Mouse (Mus musculus) spleen, embryonic (tissue): Measurements from ENCODE around the gene Mertk.

Experiments
- CTCF ChIA-PET: fragments of 350-600 bp; sonication (Branson Sonifier 250); formaldehyde crosslinking; loops from one replicate; lab custom pipeline; 2022; lab: Charles Lee

The Mertk gene

GRCm38 (mm10) chr2:128817786-128818681 is 119.3 kb downstream of the Mertk start, which contains the start of gene Tmem87b:
Tmem87b (plus strand) TSS chr2:128818118.
- CTCF ChIA-PET = no interaction called here

GRCm38 (mm10) chr2:128818956-128819643 is 120.3 kb downstream of the Mertk start:
- CTCF ChIA-PET = interaction anchor here (0.7 kb wide), 1 partner anchor 10 kb away, joined by 3 read pairs; no protein-coding TSS in a partner anchor

- CTCF ChIA-PET = no interaction called here
Measured at GRCm38 (mm10) chr2:128820631-128821030, 121.9 kb downstream of the Mertk start.

GRCm38 (mm10) chr2:128823893-128824292 is 125.1 kb downstream of the Mertk start:
- CTCF ChIA-PET = interaction anchor here (0.6 kb wide), 1 partner anchor 430 kb away, joined by 3 read pairs; no protein-coding TSS in a partner anchor

GRCm38 (mm10) chr2:128827787-128828186 is 129.0 kb downstream of the Mertk start:
- CTCF ChIA-PET = no interaction called here

- CTCF ChIA-PET = no interaction called here
Measured at GRCm38 (mm10) chr2:128832611-128833010, 133.9 kb downstream of the Mertk start.

GRCm38 (mm10) chr2:128833035-128833434 is 134.3 kb downstream of the Mertk start:
- CTCF ChIA-PET = no interaction called here

- CTCF ChIA-PET = no interaction called here
Measured at GRCm38 (mm10) chr2:128833435-128833834, 134.7 kb downstream of the Mertk start.

GRCm38 (mm10) chr2:128837531-128837930 is 138.8 kb downstream of the Mertk start:
- CTCF ChIA-PET = no interaction called here

GRCm38 (mm10) chr2:128838611-128839010 is 139.9 kb downstream of the Mertk start:
- CTCF ChIA-PET = no interaction called here

- CTCF ChIA-PET = interaction anchor here (0.5 kb wide), 1 partner anchor 11 kb away, joined by 3 read pairs; no protein-coding TSS in a partner anchor
Measured at GRCm38 (mm10) chr2:128839501-128839900, 140.7 kb downstream of the Mertk start.

GRCm38 (mm10) chr2:128842437-128842836 is 143.7 kb downstream of the Mertk start:
- CTCF ChIA-PET = interaction anchor here (1.0 kb wide), 1 partner anchor 11 kb away, joined by 3 read pairs; no protein-coding TSS in a partner anchor

- CTCF ChIA-PET = no interaction called here
Measured at GRCm38 (mm10) chr2:128850036-128850435, 151.3 kb downstream of the Mertk start.
